Mouse (Mus musculus) kidney, postnatal 0 days (tissue): ENCODE data around the gene Ttpal. TPM values are rescaled to one million over a fixed set of nuclear protein-coding genes. Genes with fewer than 3 reads are reported as not detected.
A peak's percentile ranks its signal among the peaks of the same experiment; 100 is the strongest.

ENCODE experiments used
- ATAC-seq: fragments of 200-750 bp; cut with Nextera tagmentation; replicated peaks from 2 replicates; pipeline ENCODE4 v1.8.0; 2017; ENCODE audit warnings: low read depth, moderate number of reproducible peaks, moderate TSS enrichment, moderate library complexity; ENCODE audit not compliant: low FRiP score
- DNase-seq: peaks from one replicate; pipeline ENCODE4 v3.0.0-alpha.2; 2016; ENCODE audit warnings: low spot score
- H3K27ac ChIP-seq: fragments of 300-500 bp; sonication (generic); 2 replicates; pipeline ENCODE4 v1.5.1; 2014; ENCODE audit warnings: mild to moderate bottlenecking
- H3K27me3 ChIP-seq: fragments of 300-500 bp; sonication (generic); 2 replicates; pipeline ENCODE4 v1.6.1; 2014; ENCODE audit warnings: low read length, mixed read lengths; ENCODE audit not compliant: insufficient read depth
- H3K36me3 ChIP-seq: fragments of 300-500 bp; sonication (generic); 2 replicates; pipeline ENCODE4 v1.6.1; 2014; ENCODE audit warnings: low read length, mixed read lengths; ENCODE audit not compliant: insufficient read depth
- H3K4me1 ChIP-seq: fragments of 300-500 bp; sonication (generic); replicated peaks from 2 replicates; pipeline ENCODE4 v1.6.1; 2014; ENCODE audit warnings: antibody characterized with exemption, low read length, mixed read lengths; ENCODE audit not compliant: insufficient read depth
- H3K4me2 ChIP-seq: fragments of 300-500 bp; sonication (generic); 2 replicates; pipeline ENCODE4 v1.6.1; 2014; ENCODE audit warnings: mild to moderate bottlenecking, low read length, moderate library complexity, mixed read lengths
- H3K4me3 ChIP-seq: fragments of 300-500 bp; sonication (generic); replicated peaks from 2 replicates; pipeline ENCODE4 v1.5.1; 2014; ENCODE audit warnings: low read depth, low read length
- H3K9ac ChIP-seq: fragments of 300-500 bp; sonication (generic); 2 replicates; pipeline ENCODE4 v1.6.1; 2014; ENCODE audit warnings: low read depth, low read length
- H3K9me3 ChIP-seq: fragments of 300-500 bp; sonication (generic); replicated peaks from 2 replicates; pipeline ENCODE4 v1.6.1; 2016; ENCODE audit warnings: low read length, inconsistent platforms, mixed read lengths
- CTCF ChIP-seq: IDR thresholded peaks from 2 replicates; pipeline ENCODE4 v1.5.1; 2016; ENCODE audit warnings: antibody characterized with exemption, low read depth, mild to moderate bottlenecking, moderate library complexity
- WGBS: fragments of 180-500 bp; shearing (Covaris S2); extraction: QIAGEN DNeasy Blood & Tissue Kit; methylation state at CpG from one replicate; pipeline ENCODE4 v1.1.7; 2014; 5-methylcytosine and 5-hydroxymethylcytosine counted together
- polyA plus RNA-seq: library from polyadenylated mRNA; unstranded; fragments of >200 nt; fragmentation: Nextera tagmentation; extraction: Ambion mirVana; gene quantifications from 2 replicates; pipeline ENCODE4 v1.2.1, GENCODE M21; 2015

Ttpal gene
- polyA plus RNA-seq, 1 experiment from 2014 or later: 18.1 TPM

- no peaks in the 10 kb centered on the region for H3K4me1 ChIP-seq
- H3K4me2 ChIP-seq: no peak overlapping the region
- 84% methylated on average over 12 of the region's 12 CpGs for WGBS
- no peak overlapping the region for H3K4me3 ChIP-seq
- DNase-seq: no peak
- no peak overlapping the region for H3K9ac ChIP-seq
- H3K36me3 ChIP-seq: peaks cover 33% of the 10 kb centered on the region
- H3K27me3 ChIP-seq: no peaks in the 10 kb centered on the region
- TF ChIP-seq CTCF: no peak
- no peaks in the 10 kb centered on the region for H3K9me3 ChIP-seq
- no peak overlapping the region for H3K27ac ChIP-seq
- ATAC-seq: no peak
Observed at GRCm38 (mm10) chr2:163609281-163609975, 7.3 kb downstream of the Ttpal start.

GRCm38 (mm10) chr2:163611176-163611575 lies 9.1 kb downstream of the Ttpal start:
- no peak overlapping the region for H3K9ac ChIP-seq
- no peaks in the 10 kb centered on the region for H3K9me3 ChIP-seq
- no peak overlapping the region for H3K27ac ChIP-seq
- no peaks in the 10 kb centered on the region for H3K4me1 ChIP-seq
- H3K4me3 ChIP-seq: no peak overlapping the region
- WGBS: 79% methylated on average over 9 of the region's 9 CpGs
- H3K27me3 ChIP-seq: no peaks in the 10 kb centered on the region
- no peak overlapping the region for H3K4me2 ChIP-seq
- no peak for DNase-seq
- H3K36me3 ChIP-seq: peaks cover 49% of the 10 kb centered on the region
- no peak for TF ChIP-seq CTCF
- ATAC-seq: no peak

- H3K4me1 ChIP-seq: no peaks in the 10 kb centered on the region
- ATAC-seq (no peak), DNase-seq (no peak)
- H3K4me2 ChIP-seq: no peak overlapping the region
- H3K4me3 ChIP-seq: no peak overlapping the region
- no peaks in the 10 kb centered on the region for H3K27me3 ChIP-seq
- H3K36me3 ChIP-seq: peaks cover 54% of the 10 kb centered on the region
- no peak for TF ChIP-seq CTCF
- H3K9me3 ChIP-seq: no peaks in the 10 kb centered on the region
- H3K9ac ChIP-seq: no peak overlapping the region
- no peak overlapping the region for H3K27ac ChIP-seq
- WGBS: 89% methylated on average over 5 of the region's 5 CpGs
Observed at GRCm38 (mm10) chr2:163613206-163613605, 11.1 kb downstream of the Ttpal start.

GRCm38 (mm10) chr2:163613990-163614389 lies 11.9 kb downstream of the Ttpal start:
- 0 out of 2 replicates have a peak, but pooled peaks have one; percentile 6 for TF ChIP-seq CTCF
- H3K27me3 ChIP-seq: no peaks in the 10 kb centered on the region
- no peak overlapping the region for H3K27ac ChIP-seq
- ATAC-seq (no peak), DNase-seq (no peak)
- peaks cover 58% of the 10 kb centered on the region for H3K36me3 ChIP-seq
- no peak overlapping the region for H3K9ac ChIP-seq
- no peak overlapping the region for H3K4me3 ChIP-seq
- WGBS: 96% methylated on average over 4 of the region's 4 CpGs
- H3K4me1 ChIP-seq: no peaks in the 10 kb centered on the region
- no peaks in the 10 kb centered on the region for H3K9me3 ChIP-seq
- no peak overlapping the region for H3K4me2 ChIP-seq

- no peak overlapping the region for H3K9ac ChIP-seq
- ATAC-seq (no peak), DNase-seq (no peak)
- H3K9me3 ChIP-seq: no peaks in the 10 kb centered on the region
- no peak overlapping the region for H3K4me2 ChIP-seq
- H3K4me1 ChIP-seq: no peaks in the 10 kb centered on the region
- no peak overlapping the region for H3K4me3 ChIP-seq
- no peaks in the 10 kb centered on the region for H3K27me3 ChIP-seq
- no peak for TF ChIP-seq CTCF
- no peak overlapping the region for H3K27ac ChIP-seq
- H3K36me3 ChIP-seq: peaks cover 66% of the 10 kb centered on the region
- WGBS: 91% methylated on average over 9 of the region's 9 CpGs
Observed at GRCm38 (mm10) chr2:163615401-163615800, 13.3 kb downstream of the Ttpal start.

- Histone ChIP-seq H3K4me2 (no peak overlapping the region), H3K9ac (no peak overlapping the region), H3K4me1 (no peaks in the 10 kb centered on the region), H3K27me3 (no peaks in the 10 kb centered on the region), H3K36me3 (peaks cover 66% of the 10 kb centered on the region), H3K4me3 (no peak overlapping the region), H3K27ac (no peak overlapping the region), H3K9me3 (no peaks in the 10 kb centered on the region)
- DNase-seq (no peak), ATAC-seq (no peak)
- TF ChIP-seq CTCF: no peak
- WGBS: 89% methylated on average over 4 of the region's 4 CpGs
Observed at GRCm38 (mm10) chr2:163615906-163616651, 14.0 kb downstream of the Ttpal start.
